Mouse (Mus musculus) erythroblast, embryonic 14.5 days (primary cell): Measurements from ENCODE around the gene Col23a1.

ENCODE experiments used
- GATA1 ChIP-seq: IDR thresholded peaks from 2 replicates; pipeline ENCODE4 v1.6.1; 2012; ENCODE audit warnings: low read length, inconsistent platforms, mixed read lengths
- TAL1 ChIP-seq: IDR thresholded peaks from 3 replicates; pipeline ENCODE4 v1.6.1; 2012; ENCODE audit warnings: low read length, inconsistent platforms, mixed read lengths

- TF ChIP-seq GATA1, result no peak
- TF ChIP-seq TAL1, result no peak
Measured at GRCm38 (mm10) chr11:51568801-51569200, 279.1 kb downstream of the Col23a1 start.
